Mouse (Mus musculus) hindbrain, embryonic 11.5 days (tissue): Measurements from ENCODE around the gene Hist1h2br. TPM values are rescaled to one million over a fixed set of nuclear protein-coding genes. Genes with fewer than 3 reads are reported as not detected.
"Not testable (repeated sequence)": the region's sequence is repeated elsewhere in the genome, so short reads cannot be mapped to it uniquely, and the experiment has no call there.

Experiments used
- ATAC-seq: fragments of 200-750 bp; cut with Nextera tagmentation; 2 replicates; pipeline ENCODE4 v1.8.0; 2017; ENCODE audit warnings: mild to moderate bottlenecking, moderate TSS enrichment, moderate library complexity; ENCODE audit not compliant: low FRiP score
- DNase-seq: peaks from one replicate; pipeline ENCODE4 v3.0.0-alpha.2; 2015; ENCODE audit warnings: low spot score
- H3K27ac ChIP-seq: fragments of 300-500 bp; sonication (generic); 2 replicates; pipeline ENCODE4 v1.5.1; 2014; ENCODE audit warnings: mild to moderate bottlenecking, low read depth, low read length
- H3K27me3 ChIP-seq: fragments of 300-500 bp; sonication (generic); 2 replicates; pipeline ENCODE4 v1.6.1; 2014; ENCODE audit warnings: mild to moderate bottlenecking, low read length, moderate library complexity, mixed read lengths; ENCODE audit not compliant: control insufficient read depth, insufficient read depth
- H3K36me3 ChIP-seq: fragments of 300-500 bp; sonication (generic); 2 replicates; pipeline ENCODE4 v1.6.1; 2014; ENCODE audit warnings: mild to moderate bottlenecking, low read length, moderate library complexity, mixed read lengths; ENCODE audit not compliant: control insufficient read depth, insufficient read depth
- H3K4me1 ChIP-seq: fragments of 300-500 bp; sonication (generic); replicated peaks from 2 replicates; pipeline ENCODE4 v1.6.1; 2014; ENCODE audit warnings: low read length, mixed read lengths; ENCODE audit not compliant: control insufficient read depth, insufficient read depth
- H3K4me2 ChIP-seq: fragments of 300-500 bp; sonication (generic); replicated peaks from 2 replicates; pipeline ENCODE4 v1.6.1; 2014; ENCODE audit warnings: mild to moderate bottlenecking, low read depth, low read length
- H3K4me3 ChIP-seq: fragments of 300-500 bp; sonication (generic); 2 replicates; pipeline ENCODE4 v1.5.1; 2014; ENCODE audit warnings: low read depth, low read length
- H3K9ac ChIP-seq: fragments of 300-500 bp; sonication (generic); 2 replicates; pipeline ENCODE4 v1.6.1; 2014; ENCODE audit warnings: low read depth, low read length
- H3K9me3 ChIP-seq: fragments of 300-500 bp; sonication (generic); 2 replicates; pipeline ENCODE4 v1.6.1; 2016; ENCODE audit warnings: low read length; ENCODE audit not compliant: control insufficient read depth
- WGBS: fragments of 180-500 bp; shearing (Covaris S2); extraction: QIAGEN DNeasy Blood & Tissue Kit; methylation state at CpG from one replicate; pipeline ENCODE4 v1.1.7; 2014; 5-methylcytosine and 5-hydroxymethylcytosine counted together
- polyA plus RNA-seq: library from polyadenylated mRNA; unstranded; fragments of >200 nt; fragmentation: Nextera tagmentation; extraction: Ambion mirVana; gene quantifications from 2 replicates; pipeline ENCODE4 v1.2.1, GENCODE M21; 2014

Hist1h2br gene
- polyA plus RNA-seq, 1 experiment from 2014 or later, result 18.6 TPM

DNA sequence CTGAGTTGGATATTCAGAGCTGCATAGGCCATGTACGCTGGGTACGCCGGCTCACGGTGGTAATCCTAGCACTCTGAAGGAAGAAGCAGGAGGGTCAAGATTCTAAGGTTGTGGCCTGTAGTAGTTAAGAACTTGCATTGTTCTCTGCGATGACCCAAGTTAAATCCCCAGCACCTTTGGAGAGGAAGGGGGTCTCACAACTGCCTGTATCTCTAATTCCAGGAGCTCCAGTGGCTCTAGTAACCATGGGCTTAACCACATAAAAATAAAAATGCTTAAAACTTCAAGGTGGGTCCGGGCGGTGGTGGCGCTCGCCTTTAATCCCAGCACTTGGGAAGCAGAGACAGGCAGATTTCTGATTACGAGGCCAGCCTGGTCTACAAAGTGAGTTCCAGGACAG is 3.2 kb upstream of the Hist1h2br start:
- H3K4me2 ChIP-seq, result no peak overlapping the region
- WGBS, result 87% methylated on average over 10 of the region's 10 CpGs
- no peaks in the 10 kb centered on the region for H3K36me3 ChIP-seq
- H3K27me3 ChIP-seq, result no peaks in the 10 kb centered on the region
- no peaks in the 10 kb centered on the region for H3K4me1 ChIP-seq
- ATAC-seq, result no peak
- no peak overlapping the region for H3K9ac ChIP-seq
- DNase-seq, result no peak
- no peak overlapping the region for H3K27ac ChIP-seq
- no peaks in the 10 kb centered on the region for H3K9me3 ChIP-seq
- H3K4me3 ChIP-seq, result no peak overlapping the region

DNA sequence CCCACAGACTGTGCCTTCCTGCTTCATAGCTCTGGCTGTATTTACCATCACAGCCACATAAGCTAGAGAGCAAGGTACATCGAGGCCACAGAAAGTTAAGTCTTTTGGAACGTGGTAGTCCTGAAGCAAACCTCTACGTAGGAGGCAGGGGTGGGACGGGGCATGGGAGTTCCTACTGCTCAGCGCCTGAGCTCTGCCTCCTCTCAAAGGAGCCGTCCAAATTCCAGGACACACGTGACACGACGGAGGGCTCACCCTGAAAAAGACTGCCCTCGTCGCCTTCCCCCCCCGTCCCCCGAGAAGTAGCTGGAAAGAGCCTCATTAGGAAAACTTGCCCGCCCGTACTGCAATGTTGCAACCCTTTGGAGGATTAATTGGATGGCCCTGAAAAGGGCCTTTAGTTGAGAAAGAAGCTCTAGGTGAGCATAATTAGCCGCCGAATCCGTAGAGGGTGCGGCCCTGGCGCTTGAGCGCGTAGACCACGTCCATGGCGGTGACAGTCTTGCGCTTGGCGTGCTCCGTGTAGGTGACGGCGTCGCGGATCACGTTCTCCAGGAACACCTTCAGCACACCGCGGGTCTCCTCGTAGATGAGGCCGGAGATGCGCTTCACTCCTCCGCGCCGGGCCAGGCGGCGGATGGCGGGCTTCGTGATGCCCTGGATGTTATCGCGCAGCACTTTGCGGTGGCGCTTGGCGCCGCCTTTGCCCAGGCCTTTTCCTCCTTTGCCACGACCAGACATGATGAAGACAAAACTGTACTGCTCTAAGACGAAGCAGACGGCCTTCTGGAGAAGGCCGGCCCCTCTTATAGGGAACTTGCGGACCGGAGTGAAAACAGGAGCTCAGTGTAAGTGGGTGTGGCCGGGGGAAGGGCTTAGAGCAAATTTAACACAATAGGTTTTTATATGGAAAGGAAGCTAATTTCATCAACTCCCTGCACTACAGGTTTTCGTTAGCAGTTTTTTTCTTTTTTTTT is 1.8 kb upstream of the Hist1h2br start, which contains the start of gene Hist1h4n:
Gene Hist1h4n, minus strand, starts transcription at position 779 of the 977 bp plus-strand sequence.
- Histone ChIP-seq H3K4me3 (0 out of 2 replicates have a peak within 1 kb of the TSS, but pooled peaks have one; percentile 12), H3K4me2 (peak within 1 kb of the TSS; percentile 7; the same call in 1 of the 2 replicates)
- H3K27ac ChIP-seq, H3K27me3 ChIP-seq, DNase-seq, H3K9ac ChIP-seq, H3K9me3 ChIP-seq, H3K4me1 ChIP-seq, H3K36me3 ChIP-seq: not testable (repeated sequence)
- ATAC-seq, result peak; percentile 86
- WGBS, result 0% methylated on average over 18 of the region's 58 CpGs

- H3K27me3 ChIP-seq, H3K4me2 ChIP-seq, H3K27ac ChIP-seq, H3K36me3 ChIP-seq, H3K9ac ChIP-seq, H3K4me3 ChIP-seq, H3K4me1 ChIP-seq, DNase-seq, H3K9me3 ChIP-seq: not testable (repeated sequence)
- no CpG with 5 or more reads among the region's 4 CpGs for WGBS
- peak; percentile 61 for ATAC-seq
Measured at GRCm38 (mm10) chr13:21840508-21840907, 7.0 kb downstream of the Hist1h2br start.

DNA sequence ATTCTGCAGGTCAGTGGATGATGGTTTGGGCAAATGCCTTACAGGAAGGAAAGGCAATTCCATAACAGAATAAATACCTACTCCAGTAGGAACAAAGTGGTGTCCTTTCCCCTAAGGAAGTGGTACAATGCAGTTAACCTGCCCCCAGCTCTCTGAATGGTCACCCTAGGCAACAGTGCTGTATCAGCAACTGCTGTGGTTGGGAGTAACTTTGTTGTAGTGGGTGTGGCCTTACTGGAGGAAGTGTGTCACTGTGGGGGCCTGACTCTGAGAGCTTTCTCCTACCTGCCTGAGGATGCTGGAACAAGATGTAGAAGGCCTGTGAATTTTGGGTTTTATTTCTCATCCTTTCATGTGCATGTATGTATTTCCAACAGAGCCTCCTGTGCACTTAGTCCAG is 12.8 kb downstream of the Hist1h2br start:
- not testable (repeated sequence) for H3K27me3 ChIP-seq, H3K4me2 ChIP-seq, DNase-seq

GRCm38 (mm10) chr13:21847883-21848282 is 14.3 kb downstream of the Hist1h2br start:
- ATAC-seq (no peak; the same call in 1 of the 2 replicates), DNase-seq (peak; percentile 33)
- H3K9ac ChIP-seq, result no peak overlapping the region
- no peaks in the 10 kb centered on the region for H3K4me1 ChIP-seq
- no peaks in the 10 kb centered on the region for H3K27me3 ChIP-seq
- no peak overlapping the region for H3K27ac ChIP-seq
- no peak overlapping the region for H3K4me2 ChIP-seq
- H3K36me3 ChIP-seq, result no peaks in the 10 kb centered on the region
- H3K4me3 ChIP-seq, result no peak overlapping the region
- WGBS, result 19% methylated on average over 8 of the region's 8 CpGs
- no peaks in the 10 kb centered on the region for H3K9me3 ChIP-seq

More for the DNA sequence above, 12.8 kb downstream of the Hist1h2br start:
- not testable (repeated sequence) for H3K36me3 ChIP-seq, H3K4me3 ChIP-seq, ATAC-seq, H3K9ac ChIP-seq, H3K9me3 ChIP-seq, H3K27ac ChIP-seq, H3K4me1 ChIP-seq

DNA sequence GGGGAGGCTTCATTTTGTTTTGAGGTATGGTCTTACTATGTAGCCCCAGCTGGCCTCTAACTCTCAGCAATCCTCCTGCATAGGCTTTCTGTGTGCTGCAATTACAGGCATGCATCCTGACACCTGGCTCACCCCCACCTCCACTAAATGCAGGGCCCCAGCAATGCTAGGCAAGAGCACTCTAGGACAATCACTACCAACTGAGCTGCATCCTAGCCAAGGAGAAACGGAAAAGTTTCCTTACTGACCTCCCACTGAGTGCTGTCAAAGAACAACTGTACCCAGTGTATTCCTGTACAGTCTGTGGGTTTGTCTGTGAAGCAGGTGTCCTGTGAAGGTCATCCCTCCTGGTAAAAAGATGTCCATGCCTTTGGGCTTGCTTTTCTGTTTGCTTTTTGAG is 17.2 kb downstream of the Hist1h2br start:
- not testable (repeated sequence) for H3K27me3 ChIP-seq, ATAC-seq, DNase-seq, H3K4me2 ChIP-seq, H3K9me3 ChIP-seq, H3K36me3 ChIP-seq, H3K9ac ChIP-seq, H3K27ac ChIP-seq, H3K4me1 ChIP-seq, H3K4me3 ChIP-seq
- WGBS, result 30% methylated on average over 1 of the region's 1 CpGs

- no peaks in the 10 kb centered on the region for H3K36me3 ChIP-seq
- H3K4me1 ChIP-seq, result no peaks in the 10 kb centered on the region
- ATAC-seq (no peak), DNase-seq (no peak)
- H3K27me3 ChIP-seq, result no peaks in the 10 kb centered on the region
- no peak overlapping the region for H3K27ac ChIP-seq
- no peak overlapping the region for H3K9ac ChIP-seq
- 74% methylated on average over 3 of the region's 3 CpGs for WGBS
- H3K9me3 ChIP-seq, result no peaks in the 10 kb centered on the region
- no peak overlapping the region for H3K4me2 ChIP-seq
- no peak overlapping the region for H3K4me3 ChIP-seq
Measured at GRCm38 (mm10) chr13:21852215-21852945, 18.8 kb downstream of the Hist1h2br start.

DNA sequence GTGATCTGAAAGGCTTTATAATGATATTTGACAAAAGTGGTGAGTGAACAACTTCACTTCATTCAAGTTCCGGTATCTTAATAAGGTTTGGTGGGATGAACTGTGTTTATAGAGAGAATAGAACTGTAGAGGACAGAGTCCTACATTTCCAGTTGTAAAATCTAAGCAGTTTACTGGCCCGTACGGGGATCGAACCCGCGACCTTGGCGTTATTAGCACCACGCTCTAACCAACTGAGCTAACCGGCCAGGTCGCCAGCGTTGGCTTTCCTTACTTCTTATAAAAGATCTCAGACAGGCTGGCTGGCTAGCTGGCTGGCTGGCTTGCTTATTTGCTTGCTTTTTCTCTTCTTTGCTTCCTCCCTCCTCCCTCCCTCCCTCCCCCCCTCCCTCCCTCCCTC is 21.6 kb downstream of the Hist1h2br start:
- H3K27ac ChIP-seq, result no peak overlapping the region
- no peak overlapping the region for H3K9ac ChIP-seq
- H3K4me2 ChIP-seq, result peak overlapping the region; percentile 43
- H3K4me3 ChIP-seq, result peak overlapping the region; percentile 48
- H3K4me1 ChIP-seq, result no peaks in the 10 kb centered on the region
- H3K9me3 ChIP-seq, result no peaks in the 10 kb centered on the region
- ATAC-seq, result peak; percentile 74
- under 1% methylated on average over 11 of the region's 11 CpGs for WGBS
- H3K27me3 ChIP-seq, result no peaks in the 10 kb centered on the region
- no peaks in the 10 kb centered on the region for H3K36me3 ChIP-seq
- peak; percentile 84 for DNase-seq
